Mouse (Mus musculus) v-Abl transformed pro-B cells (cell line): ENCODE data around the gene Ubtd2.

Experiments used
- in situ Hi-C, 2 experiments: fragments of 400-800 bp; cut with MboI; formaldehyde crosslinking; loops; one replicate each; pipeline ENCODE4 v1.15.1; 2025; ENCODE audit not compliant: unreplicated experiment in 2 of 2

Ubtd2 gene

GRCm38 (mm10) chr11:32505091-32505739, 50.0 kb downstream of the Ubtd2 start:
- in situ Hi-C loops, result no loop called here

- in situ Hi-C loops, result loop anchor here in 1 of 2 experiments (5.0 kb wide), 1 partner anchor 59 kb away; no protein-coding TSS in a partner anchor
Measured at GRCm38 (mm10) chr11:32510930-32511329, 55.8 kb downstream of the Ubtd2 start.

- in situ Hi-C loops, result loop anchor here in 1 of 2 experiments (5.0 kb wide), 1 partner anchor 63 kb away; no protein-coding TSS in a partner anchor
Measured at GRCm38 (mm10) chr11:32514853-32515252, 59.7 kb downstream of the Ubtd2 start.

GRCm38 (mm10) chr11:32516091-32516490, 60.9 kb downstream of the Ubtd2 start:
- in situ Hi-C loops, result no loop called here

- in situ Hi-C loops, result no loop called here
Measured at GRCm38 (mm10) chr11:32516916-32517712, 61.9 kb downstream of the Ubtd2 start.

- in situ Hi-C loops, result no loop called here
Measured at GRCm38 (mm10) chr11:32518770-32519169, 63.6 kb downstream of the Ubtd2 start.

- in situ Hi-C loops, result no loop called here
Measured at GRCm38 (mm10) chr11:32519354-32519753, 64.2 kb downstream of the Ubtd2 start.

GRCm38 (mm10) chr11:32521246-32521645, 66.1 kb downstream of the Ubtd2 start:
- in situ Hi-C loops, result loop anchor here in 1 of 2 experiments (5.0 kb wide), 1 partner anchor 191 kb away; no protein-coding TSS in a partner anchor

GRCm38 (mm10) chr11:32524122-32524920, 69.2 kb downstream of the Ubtd2 start:
- in situ Hi-C loops, result loop anchor here in 1 of 2 experiments (5.0 kb wide), 1 partner anchor 188 kb away; no protein-coding TSS in a partner anchor

- in situ Hi-C loops, result loop anchor here in 1 of 2 experiments (5.0 kb wide), 1 partner anchor 75 kb away; no protein-coding TSS in a partner anchor
Measured at GRCm38 (mm10) chr11:32527006-32527405, 71.8 kb downstream of the Ubtd2 start.

- in situ Hi-C loops, result loop anchor here in 1 of 2 experiments (5.0 kb wide), 1 partner anchor 57 kb away; no protein-coding TSS in a partner anchor
Measured at GRCm38 (mm10) chr11:32530151-32530550, 75.0 kb downstream of the Ubtd2 start.

- in situ Hi-C loops, result loop anchor here in 1 of 2 experiments (5.0 kb wide), 1 partner anchor 55 kb away; no protein-coding TSS in a partner anchor
Measured at GRCm38 (mm10) chr11:32531871-32532764, 76.9 kb downstream of the Ubtd2 start, which contains the start of gene Efcab9. Efcab9 (minus strand) TSS chr11:32532081.

GRCm38 (mm10) chr11:32532765-32533481, 77.8 kb downstream of the Ubtd2 start, which contains the start of gene Stk10:
Stk10 (plus strand) TSS chr11:32533305.
- in situ Hi-C loops, result loop anchor here in 1 of 2 experiments (5.0 kb wide), 1 partner anchor 54 kb away; no protein-coding TSS in a partner anchor

GRCm38 (mm10) chr11:32533482-32534261, 78.5 kb downstream of the Ubtd2 start:
- in situ Hi-C loops, result loop anchor here in 1 of 2 experiments (5.0 kb wide), 1 partner anchor 54 kb away; no protein-coding TSS in a partner anchor

GRCm38 (mm10) chr11:32534453-32535075, 79.4 kb downstream of the Ubtd2 start:
- in situ Hi-C loops, result loop anchor here (5.0 kb wide), 1 partner anchor 53 kb away; no protein-coding TSS in a partner anchor

GRCm38 (mm10) chr11:32535646-32536045, 80.5 kb downstream of the Ubtd2 start:
- in situ Hi-C loops, result loop anchor here in 1 of 2 experiments (5.0 kb wide), 1 partner anchor 52 kb away; no protein-coding TSS in a partner anchor

- in situ Hi-C loops, result loop anchor here in 1 of 2 experiments (5.0 kb wide), 1 partner anchor 50 kb away; no protein-coding TSS in a partner anchor
Measured at GRCm38 (mm10) chr11:32536954-32537353, 81.8 kb downstream of the Ubtd2 start.
